Mouse (Mus musculus): ENCODE results near the gene March9. TPM values are rescaled to one million over a fixed set of nuclear protein-coding genes. Genes with fewer than 3 reads are reported as not detected.

March9 gene
- polyA plus RNA-seq, 1 experiment from 2014 or later = 1.5 TPM

- ATAC-seq (ENCODE audit: low FRiP score, low TSS enrichment) = no peak
- 77% methylated on average over 12 of the region's 12 CpGs for WGBS
- Histone ChIP-seq H3K4me3 (ENCODE audit: low read length) (no peak overlapping the region), H3K9ac (ENCODE audit: low read depth, low read length) (no peak overlapping the region), H3K27ac (ENCODE audit: low read depth, low read length) (no peak overlapping the region), H3K27me3 (ENCODE audit: control insufficient read depth, insufficient read depth, low read length) (peaks cover 3% of the 10 kb centered on the region; the same call in 1 of the 2 replicates), H3K36me3 (ENCODE audit: control insufficient read depth, insufficient read depth, low read length) (no peaks in the 10 kb centered on the region), H3K4me2 (replicated peaks; ENCODE audit: low read depth, low read length) (no peak overlapping the region), H3K4me1 (ENCODE audit: control insufficient read depth, insufficient read depth, low read length) (no peaks in the 10 kb centered on the region), H3K9me3 (ENCODE audit: control insufficient read depth, low read length) (no peaks in the 10 kb centered on the region)
Measured at GRCm38 (mm10) chr10:127036273-127036672, 23.7 kb downstream of the March9 start.

- no peak overlapping the region for H3K9ac ChIP-seq (ENCODE audit: low read depth, low read length)
- H3K4me1 ChIP-seq (ENCODE audit: control insufficient read depth, insufficient read depth, low read length) = peaks cover 7% of the 10 kb centered on the region; the same call in 1 of the 2 replicates
- no peak overlapping the region for H3K4me2 ChIP-seq (replicated peaks; ENCODE audit: low read depth, low read length)
- no peak overlapping the region for H3K4me3 ChIP-seq (ENCODE audit: low read length)
- WGBS = 88% methylated on average over 8 of the region's 8 CpGs
- no peaks in the 10 kb centered on the region for H3K27me3 ChIP-seq (ENCODE audit: control insufficient read depth, insufficient read depth, low read length)
- peaks cover 12% of the 10 kb centered on the region; the same call in 1 of the 2 replicates for H3K36me3 ChIP-seq (ENCODE audit: control insufficient read depth, insufficient read depth, low read length)
- no peaks in the 10 kb centered on the region for H3K9me3 ChIP-seq (ENCODE audit: control insufficient read depth, low read length)
- no peak for ATAC-seq (ENCODE audit: low FRiP score, low TSS enrichment)
- no peak overlapping the region for H3K27ac ChIP-seq (ENCODE audit: low read depth, low read length)
Measured at GRCm38 (mm10) chr10:127033301-127033741, 26.7 kb downstream of the March9 start.

GRCm38 (mm10) chr10:127030336-127031296 is 29.4 kb downstream of the March9 start, which contains the start of gene Tsfm:
TSS of gene Tsfm (minus strand) at chr10:127030840.
- Histone ChIP-seq H3K9ac (ENCODE audit: low read depth, low read length) (peak within 1 kb of the TSS; percentile 82), H3K4me2 (replicated peaks; ENCODE audit: low read depth, low read length) (peak within 1 kb of the TSS; percentile 60), H3K27ac (ENCODE audit: low read depth, low read length) (peak within 1 kb of the TSS; percentile 72), H3K4me3 (ENCODE audit: low read length) (peak within 1 kb of the TSS; percentile 59), H3K9me3 (ENCODE audit: control insufficient read depth, low read length) (no peaks in the 10 kb centered on the region), H3K4me1 (ENCODE audit: control insufficient read depth, insufficient read depth, low read length) (peaks cover 7% of the 10 kb centered on the region; the same call in 1 of the 2 replicates), H3K36me3 (ENCODE audit: control insufficient read depth, insufficient read depth, low read length) (peaks cover 36% of the 10 kb centered on the region), H3K27me3 (ENCODE audit: control insufficient read depth, insufficient read depth, low read length) (no peaks in the 10 kb centered on the region)
- ATAC-seq (ENCODE audit: low FRiP score, low TSS enrichment) = peak; percentile 91
- WGBS = 6% methylated on average over 47 of the region's 56 CpGs

DNA sequence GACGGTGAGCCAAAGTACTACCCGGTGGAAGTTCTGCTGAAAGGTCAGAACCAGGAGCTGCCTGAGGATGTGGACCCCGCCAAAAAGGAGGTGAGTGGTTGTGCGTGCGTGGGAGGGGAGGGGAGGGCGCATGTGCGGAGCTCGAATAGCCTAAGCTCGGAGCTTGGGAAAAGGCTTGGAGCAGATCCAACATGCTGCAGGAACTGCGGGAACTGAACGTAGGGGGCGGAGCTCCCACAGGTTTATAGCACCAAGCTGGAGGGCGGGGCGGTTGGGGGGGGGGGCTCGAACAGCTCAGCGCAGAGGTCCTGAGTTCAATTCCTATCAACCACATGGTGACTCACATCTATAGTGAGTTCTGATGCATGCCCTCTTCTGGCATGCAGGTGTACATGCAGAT is 41.6 kb downstream of the March9 start:
- no peak overlapping the region for H3K9ac ChIP-seq (ENCODE audit: low read depth, low read length)
- ATAC-seq (ENCODE audit: low FRiP score, low TSS enrichment) = no peak
- H3K4me1 ChIP-seq (ENCODE audit: control insufficient read depth, insufficient read depth, low read length) = no peaks in the 10 kb centered on the region
- H3K9me3 ChIP-seq (ENCODE audit: control insufficient read depth, low read length) = no peaks in the 10 kb centered on the region
- H3K27me3 ChIP-seq (ENCODE audit: control insufficient read depth, insufficient read depth, low read length) = no peaks in the 10 kb centered on the region
- WGBS = 69% methylated on average over 16 of the region's 16 CpGs
- peaks cover 11% of the 10 kb centered on the region for H3K36me3 ChIP-seq (ENCODE audit: control insufficient read depth, insufficient read depth, low read length)
- H3K4me2 ChIP-seq (replicated peaks; ENCODE audit: low read depth, low read length) = no peak overlapping the region
- no peak overlapping the region for H3K4me3 ChIP-seq (ENCODE audit: low read length)
- no peak overlapping the region for H3K27ac ChIP-seq (ENCODE audit: low read depth, low read length)

GRCm38 (mm10) chr10:127017071-127017470 is 42.9 kb downstream of the March9 start:
- no peak for ATAC-seq (ENCODE audit: low FRiP score, low TSS enrichment)
- 13% methylated on average over 2 of the region's 2 CpGs for WGBS

GRCm38 (mm10) chr10:127016488-127016887 is 43.5 kb downstream of the March9 start:
- Histone ChIP-seq H3K9me3 (ENCODE audit: control insufficient read depth, low read length) (no peaks in the 10 kb centered on the region), H3K4me3 (ENCODE audit: low read length) (no peak overlapping the region), H3K36me3 (ENCODE audit: control insufficient read depth, insufficient read depth, low read length) (no peaks in the 10 kb centered on the region), H3K27me3 (ENCODE audit: control insufficient read depth, insufficient read depth, low read length) (no peaks in the 10 kb centered on the region), H3K27ac (ENCODE audit: low read depth, low read length) (no peak overlapping the region), H3K4me1 (ENCODE audit: control insufficient read depth, insufficient read depth, low read length) (no peaks in the 10 kb centered on the region), H3K9ac (ENCODE audit: low read depth, low read length) (no peak overlapping the region), H3K4me2 (replicated peaks; ENCODE audit: low read depth, low read length) (no peak overlapping the region)
- peak; percentile 47; the same call in 1 of the 2 replicates for ATAC-seq (ENCODE audit: low FRiP score, low TSS enrichment)
- WGBS = 59% methylated on average over 5 of the region's 5 CpGs

More at GRCm38 (mm10) chr10:127017071-127017470, 42.9 kb downstream of the March9 start:
- H3K27ac ChIP-seq (ENCODE audit: low read depth, low read length) = no peak overlapping the region
- no peak overlapping the region for H3K9ac ChIP-seq (ENCODE audit: low read depth, low read length)
- no peaks in the 10 kb centered on the region for H3K9me3 ChIP-seq (ENCODE audit: control insufficient read depth, low read length)
- H3K27me3 ChIP-seq (ENCODE audit: control insufficient read depth, insufficient read depth, low read length) = no peaks in the 10 kb centered on the region
- H3K36me3 ChIP-seq (ENCODE audit: control insufficient read depth, insufficient read depth, low read length) = no peaks in the 10 kb centered on the region; the same call in 1 of the 2 replicates
- H3K4me1 ChIP-seq (ENCODE audit: control insufficient read depth, insufficient read depth, low read length) = no peaks in the 10 kb centered on the region
- H3K4me2 ChIP-seq (replicated peaks; ENCODE audit: low read depth, low read length) = no peak overlapping the region
- H3K4me3 ChIP-seq (ENCODE audit: low read length) = no peak overlapping the region

Other genes starting within 250 kb of the March9 start
- gene Atp23, start 158.8 kb downstream of the March9 start, polyA plus RNA-seq (2014; fragmentation: Nextera tagmentation; extraction: Ambion mirVana) = 22.7 and 26.8 TPM in 2 replicates
- 81.1 and 112 TPM in 2 replicates for gene Ctdsp2, start 81.5 kb downstream of the March9 start, polyA plus RNA-seq (2014; fragmentation: Nextera tagmentation; extraction: Ambion mirVana)
- 0.19 and 0.20 TPM in 2 replicates for gene Avil, start 59.5 kb downstream of the March9 start, polyA plus RNA-seq (2014; fragmentation: Nextera tagmentation; extraction: Ambion mirVana)
- gene Tsfm, start 29.3 kb downstream of the March9 start, polyA plus RNA-seq (2014; fragmentation: Nextera tagmentation; extraction: Ambion mirVana) = 90.5 and 98.2 TPM in 2 replicates
- 69.5 and 78.1 TPM in 2 replicates for gene Mettl1, start 18.8 kb downstream of the March9 start, polyA plus RNA-seq (2014; fragmentation: Nextera tagmentation; extraction: Ambion mirVana)
- 0.39 and 0.89 TPM in 2 replicates for gene Eef1akmt3, start 18.7 kb downstream of the March9 start, polyA plus RNA-seq (2014; fragmentation: Nextera tagmentation; extraction: Ambion mirVana)
- gene Cyp27b1, start 11.9 kb downstream of the March9 start, polyA plus RNA-seq (2014; fragmentation: Nextera tagmentation; extraction: Ambion mirVana) = 0.36 and 0.41 TPM in 2 replicates
- gene Cdk4, start 3.4 kb upstream of the March9 start, polyA plus RNA-seq (2014; fragmentation: Nextera tagmentation; extraction: Ambion mirVana) = 2,221 and 2,763 TPM in 2 replicates
- 106 and 153 TPM in 2 replicates for gene Tspan31, start 10.1 kb upstream of the March9 start, polyA plus RNA-seq (2014; fragmentation: Nextera tagmentation; extraction: Ambion mirVana)
- 0.07 and 0.61 TPM in 2 replicates for gene Agap2, start 15.1 kb upstream of the March9 start, polyA plus RNA-seq (2014; fragmentation: Nextera tagmentation; extraction: Ambion mirVana)
- 31.4 and 47.5 TPM in 2 replicates for gene Os9, start 60.9 kb upstream of the March9 start, polyA plus RNA-seq (2014; fragmentation: Nextera tagmentation; extraction: Ambion mirVana)
- gene B4galnt1, start 105.0 kb upstream of the March9 start, polyA plus RNA-seq (2014; fragmentation: Nextera tagmentation; extraction: Ambion mirVana) = 6.2 and 8.7 TPM in 2 replicates
- 2.0 and 2.3 TPM in 2 replicates for gene Slc26a10, start 120.5 kb upstream of the March9 start, polyA plus RNA-seq (2014; fragmentation: Nextera tagmentation; extraction: Ambion mirVana)
- gene Arhgef25, start 129.9 kb upstream of the March9 start, polyA plus RNA-seq (2014; fragmentation: Nextera tagmentation; extraction: Ambion mirVana) = 31.0 and 32.9 TPM in 2 replicates
- 107 and 117 TPM in 2 replicates for gene Dtx3, start 135.5 kb upstream of the March9 start, polyA plus RNA-seq (2014; fragmentation: Nextera tagmentation; extraction: Ambion mirVana)
- 19.2 and 31.0 TPM in 2 replicates for gene Pip4k2c, start 151.4 kb upstream of the March9 start, polyA plus RNA-seq (2014; fragmentation: Nextera tagmentation; extraction: Ambion mirVana)
- gene Kif5a, start 203.2 kb upstream of the March9 start, polyA plus RNA-seq (2014; fragmentation: Nextera tagmentation; extraction: Ambion mirVana) = 0.37 and 0.57 TPM in 2 replicates
- 164 and 173 TPM in 2 replicates for gene Dctn2, start 206.2 kb upstream of the March9 start, polyA plus RNA-seq (2014; fragmentation: Nextera tagmentation; extraction: Ambion mirVana)
- 16.2 and 22.3 TPM in 2 replicates for gene Mbd6, start 228.8 kb upstream of the March9 start, polyA plus RNA-seq (2014; fragmentation: Nextera tagmentation; extraction: Ambion mirVana)